Mouse (Mus musculus) kidney, postnatal 14 days (tissue): ENCODE results near the gene Cc2d1a.
A peak's percentile ranks its signal among the peaks of the same experiment; 100 is the strongest.

ENCODE experiments used
- DNase-seq: peaks from one replicate; pipeline ENCODE4 v3.0.0; 2022; ENCODE audit warnings: mixed read lengths

Gene Cc2d1a

DNA sequence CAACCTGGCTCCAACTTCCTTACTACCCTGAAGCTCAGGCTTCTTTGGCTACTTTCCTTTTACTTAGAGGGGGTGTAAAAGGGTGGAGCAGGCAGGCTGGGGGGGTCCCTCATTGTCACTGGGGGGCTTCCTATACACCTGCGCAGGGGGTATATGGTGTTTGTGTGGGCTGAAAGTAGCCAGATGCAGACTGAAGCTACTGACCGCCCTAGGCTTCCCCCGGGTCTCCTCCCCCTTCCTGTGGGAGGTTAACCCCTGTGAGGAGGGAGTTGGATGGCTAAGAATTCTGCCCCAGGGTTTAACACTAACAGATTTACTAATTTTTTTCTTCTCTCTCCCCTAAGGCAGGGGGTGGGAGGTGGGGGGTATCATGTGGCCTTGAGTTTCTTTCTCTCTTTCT is 28.8 kb upstream of the Cc2d1a start:
- no peak for DNase-seq

DNA sequence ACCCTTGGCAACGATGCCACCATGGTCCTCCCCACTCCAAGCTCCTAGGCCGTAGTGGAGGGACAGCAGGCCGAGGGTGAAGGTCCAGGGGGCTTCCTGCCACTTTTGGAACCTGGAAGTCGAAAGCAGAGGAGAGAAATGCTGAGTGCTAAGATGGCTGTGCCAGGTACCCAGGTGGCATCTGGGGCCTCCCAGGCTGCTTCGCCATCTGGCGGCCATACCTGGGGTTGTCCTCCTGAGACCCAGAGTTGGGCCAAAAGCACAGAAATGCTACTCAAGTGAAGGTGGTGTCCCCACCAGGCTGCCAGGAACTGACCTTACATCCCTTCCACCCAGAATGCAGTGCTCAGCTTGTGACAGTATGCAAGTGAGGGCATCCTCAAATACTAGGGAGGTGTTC is 26.1 kb upstream of the Cc2d1a start:
- DNase-seq, result peak; percentile 38

DNA sequence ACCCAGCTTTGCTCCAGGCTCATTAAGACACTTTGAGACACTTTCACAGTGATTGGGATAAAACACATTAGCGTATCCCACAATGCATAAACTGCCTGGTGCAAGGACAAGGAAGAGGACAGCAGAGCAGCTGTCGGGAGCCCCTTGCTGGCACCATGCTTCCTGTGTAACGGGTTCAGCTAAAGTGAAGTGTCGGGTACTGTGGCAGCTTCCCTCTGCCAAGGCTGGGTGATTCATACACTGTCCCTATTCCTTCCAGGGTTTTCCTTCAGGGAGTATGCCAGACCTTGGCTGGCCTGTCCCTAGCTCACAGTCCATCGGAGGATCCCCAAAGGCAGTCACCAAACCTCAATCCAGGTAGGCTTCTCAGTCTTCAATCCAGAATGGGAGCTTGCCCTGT is 22.4 kb upstream of the Cc2d1a start:
- DNase-seq, result no peak

DNA sequence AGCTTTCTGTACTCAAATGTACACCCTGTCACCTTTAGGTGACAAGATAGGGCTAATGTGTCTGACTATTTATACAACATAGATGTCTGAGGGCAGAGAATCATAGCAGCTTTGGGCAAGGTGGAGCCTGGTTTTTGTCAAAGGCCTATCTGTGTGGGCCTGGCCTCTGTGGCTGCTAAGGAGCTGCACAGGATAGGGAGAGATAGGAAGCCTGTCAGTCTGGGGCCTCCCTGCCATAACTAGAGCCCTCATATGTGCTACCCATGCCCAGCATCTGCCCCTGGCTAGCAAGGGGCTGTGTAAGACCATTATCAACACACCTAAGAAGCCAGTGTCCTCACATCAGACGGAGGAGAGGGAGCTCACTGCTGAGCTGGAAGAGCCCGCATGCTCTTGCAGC is 20.0 kb upstream of the Cc2d1a start:
- DNase-seq, result no peak

DNA sequence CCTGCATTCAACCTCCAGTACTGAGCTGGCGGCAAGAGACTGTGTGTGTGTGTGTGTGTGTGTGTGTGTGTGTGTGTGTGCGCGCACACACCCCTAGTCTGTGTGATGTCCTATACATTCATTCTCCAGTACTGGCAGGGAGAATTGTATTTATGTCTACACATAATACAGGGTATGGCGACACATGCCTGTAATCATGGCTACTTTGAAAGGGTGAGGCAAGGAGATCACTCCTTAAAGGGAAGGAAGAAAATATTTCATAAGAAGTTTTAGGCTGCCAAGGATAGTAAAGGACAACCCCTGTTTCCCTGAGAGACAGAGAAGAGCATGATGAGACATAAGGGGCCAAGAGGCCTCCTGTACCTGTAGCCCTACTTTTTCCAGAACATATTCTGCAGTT is 9.9 kb upstream of the Cc2d1a start:
- no peak for DNase-seq

GRCm38 (mm10) chr8:84149181-84149580 is 1.4 kb upstream of the Cc2d1a start:
- peak; percentile 26 for DNase-seq

- peak; percentile 14 for DNase-seq
These were observed 755 bp upstream of the Cc2d1a start for GRCm38 (mm10) chr8:84148531-84148850.

DNA sequence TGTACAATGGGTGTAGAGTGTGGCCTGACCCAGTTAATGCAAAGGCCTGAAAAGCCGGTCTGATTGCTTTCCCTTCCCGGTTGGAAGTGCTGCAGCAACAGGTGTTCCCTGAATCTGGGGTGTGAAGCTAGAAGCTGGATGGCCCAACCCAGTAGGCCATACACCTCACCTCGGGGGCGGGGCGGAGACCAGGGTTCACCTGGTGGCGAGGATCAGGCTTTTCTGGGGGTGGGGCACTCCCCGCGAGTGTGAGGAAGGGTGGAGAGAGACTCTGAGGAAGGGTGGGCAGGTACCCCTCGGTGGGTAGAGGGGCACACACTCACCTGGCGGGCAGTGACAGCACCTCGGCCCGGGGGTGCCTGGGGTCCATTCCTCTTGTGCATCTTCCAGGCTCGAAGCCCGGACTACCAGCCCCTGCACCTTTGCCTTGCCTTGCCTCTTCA is 391 bp downstream of the Cc2d1a start:
- DNase-seq, result peak; percentile 60

DNA sequence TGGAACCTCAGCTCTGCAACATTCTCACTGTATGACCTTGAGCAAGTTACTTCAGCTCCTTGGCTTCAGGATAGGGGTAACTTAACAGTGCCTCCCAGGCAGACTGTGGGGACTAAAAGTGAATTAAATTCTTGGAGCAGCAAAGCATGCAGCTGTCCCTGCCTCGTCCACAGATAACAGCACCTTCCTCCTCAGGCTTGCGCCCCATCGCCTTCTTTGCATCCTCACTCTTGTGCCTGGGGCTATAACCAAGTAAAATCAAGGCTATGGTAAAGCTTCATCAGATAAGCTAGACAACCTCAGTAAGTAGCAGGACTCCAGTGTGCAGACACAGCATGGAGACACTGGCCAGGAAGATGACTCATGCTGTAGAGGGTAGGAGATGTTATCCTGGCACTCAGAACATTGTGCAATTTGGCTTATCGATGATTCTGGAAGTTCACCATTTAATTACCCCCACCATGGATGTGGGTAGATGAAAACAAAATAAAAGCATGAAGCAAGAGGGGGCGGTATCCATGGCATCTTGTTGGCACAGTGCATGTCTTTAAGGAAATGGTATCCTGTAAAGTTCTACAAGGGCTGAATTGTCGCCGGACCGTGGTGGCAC is 3.0 kb downstream of the Cc2d1a start:
- DNase-seq, result no peak

DNA sequence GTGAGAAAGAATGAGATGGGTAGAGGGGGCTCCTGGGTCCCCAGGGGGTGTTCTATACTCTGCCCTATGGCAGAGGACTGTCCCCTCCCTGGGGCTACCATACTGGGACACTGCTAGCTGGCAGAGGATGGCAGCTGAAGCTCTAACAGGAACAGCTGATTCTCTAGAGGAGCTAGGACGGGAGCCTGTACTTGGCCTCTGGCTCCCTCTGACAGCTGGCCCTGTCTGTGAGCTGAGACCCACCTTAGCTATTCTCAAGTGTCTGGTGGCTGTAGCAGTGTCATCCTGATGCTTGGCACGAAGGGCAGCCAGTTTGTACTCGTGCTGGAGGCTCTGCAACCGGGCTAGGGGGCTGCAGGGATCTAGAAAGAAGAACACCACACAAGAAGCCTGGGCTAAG is 6.9 kb downstream of the Cc2d1a start:
- no peak for DNase-seq

DNA sequence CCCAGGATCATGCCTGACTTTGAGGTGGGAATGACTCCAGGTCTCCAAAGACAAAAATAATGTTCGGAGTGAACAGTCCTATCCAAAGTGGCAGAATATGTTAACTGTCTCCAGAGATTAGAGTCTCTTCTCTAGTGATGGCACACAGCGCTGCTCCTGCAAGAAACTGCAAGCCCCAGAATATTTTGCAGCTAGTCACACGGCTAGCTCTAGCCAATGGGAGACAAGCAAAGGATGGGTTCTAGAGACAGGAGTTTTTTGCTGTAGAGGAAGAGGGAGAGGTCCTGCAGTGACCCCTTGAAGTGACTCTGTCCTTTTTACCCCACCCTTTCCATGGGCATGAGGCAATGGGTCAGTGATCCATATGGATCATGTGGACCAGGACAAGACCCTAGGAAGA is 9.9 kb downstream of the Cc2d1a start:
- no peak for DNase-seq

DNA sequence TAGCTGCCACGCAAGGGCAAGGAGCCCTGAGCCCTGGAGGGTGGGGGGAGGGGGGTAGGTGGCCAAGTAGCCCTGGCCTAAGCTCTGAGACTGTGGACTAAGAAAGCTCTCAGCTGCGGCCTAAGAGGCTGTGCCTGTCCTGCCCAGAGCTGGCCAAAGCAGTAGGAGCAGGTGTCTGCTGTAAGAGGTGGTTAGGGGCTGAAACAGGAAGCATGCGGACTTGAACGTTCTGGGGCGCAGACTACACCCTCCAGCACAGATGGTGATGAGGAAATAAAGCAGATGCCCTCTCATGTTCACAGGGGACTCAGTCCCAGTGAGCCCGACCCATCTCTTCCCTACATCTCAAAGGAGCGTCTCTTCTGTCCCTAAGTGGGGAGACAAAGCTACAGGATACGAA is 15.5 kb downstream of the Cc2d1a start:
- DNase-seq, result no peak

DNA sequence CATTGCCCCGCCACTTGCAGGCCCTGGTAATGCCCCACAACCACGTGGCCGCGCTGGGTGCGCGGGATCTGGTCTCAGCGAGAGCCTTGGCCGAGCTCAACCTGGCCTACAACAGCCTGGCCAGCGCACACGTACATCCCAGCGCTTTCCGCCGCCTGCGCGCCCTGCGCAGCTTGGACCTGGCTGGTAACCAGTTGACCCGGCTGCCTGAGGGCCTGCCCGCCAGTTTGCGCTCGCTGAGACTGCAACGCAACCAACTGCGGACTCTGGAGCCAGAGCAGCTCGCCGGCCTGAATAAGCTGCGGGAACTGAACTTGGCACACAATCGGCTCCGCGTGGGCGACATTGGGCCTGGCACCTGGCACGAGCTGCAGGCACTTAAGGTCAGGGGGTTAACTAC is 16.9 kb downstream of the Cc2d1a start:
- DNase-seq, result peak; percentile 56

GRCm38 (mm10) chr8:84128277-84128676 is 19.5 kb downstream of the Cc2d1a start:
- no peak for DNase-seq

GRCm38 (mm10) chr8:84127202-84127901 is 20.4 kb downstream of the Cc2d1a start:
- peak; percentile 28 for DNase-seq

- DNase-seq, result no peak
These were observed 21.0 kb downstream of the Cc2d1a start for GRCm38 (mm10) chr8:84126742-84127141.

- DNase-seq, result peak; percentile 24
These were observed 22.1 kb downstream of the Cc2d1a start, which contains the start of gene Podnl1 for GRCm38 (mm10) chr8:84125656-84126055. Gene Podnl1, plus strand, starts transcription at chr8:84125989.

DNA sequence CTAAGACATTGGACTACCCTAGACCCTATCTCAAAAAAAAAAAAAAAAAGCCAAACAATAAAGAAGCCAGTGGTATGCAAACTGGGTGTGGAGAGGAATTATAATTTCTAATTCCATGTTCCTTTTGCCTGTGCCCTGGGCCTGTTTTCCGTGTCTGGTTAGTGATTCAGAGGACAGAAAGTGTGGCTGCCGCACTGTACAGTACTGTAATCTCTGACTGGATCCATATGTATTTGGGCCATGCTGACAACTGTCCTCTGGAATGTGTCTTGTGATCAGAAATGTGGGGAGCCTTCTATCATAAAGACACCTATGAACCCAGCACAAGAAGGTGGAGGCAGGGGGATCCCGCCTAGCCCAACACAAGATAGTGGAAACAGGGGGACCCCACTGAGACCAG is 25.6 kb downstream of the Cc2d1a start:
- DNase-seq, result no peak

DNA sequence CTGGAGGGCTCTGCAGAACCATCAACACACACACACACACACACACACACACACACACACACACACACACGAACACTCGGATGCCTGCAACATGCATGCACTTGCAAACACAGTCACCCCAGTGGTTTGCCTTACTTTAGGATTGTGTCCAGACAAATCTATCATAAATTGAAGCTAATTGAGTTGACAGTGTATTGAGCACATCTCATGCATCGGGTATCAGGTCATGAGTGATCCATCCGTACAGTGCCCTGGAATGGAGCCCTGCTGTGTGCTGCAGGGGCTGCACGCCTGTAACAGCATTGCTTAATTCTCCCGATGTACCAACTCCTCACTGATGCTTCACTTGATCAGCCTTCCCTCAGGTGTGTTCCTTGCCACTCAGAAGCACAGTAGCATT is 32.1 kb downstream of the Cc2d1a start:
- no peak for DNase-seq

DNA sequence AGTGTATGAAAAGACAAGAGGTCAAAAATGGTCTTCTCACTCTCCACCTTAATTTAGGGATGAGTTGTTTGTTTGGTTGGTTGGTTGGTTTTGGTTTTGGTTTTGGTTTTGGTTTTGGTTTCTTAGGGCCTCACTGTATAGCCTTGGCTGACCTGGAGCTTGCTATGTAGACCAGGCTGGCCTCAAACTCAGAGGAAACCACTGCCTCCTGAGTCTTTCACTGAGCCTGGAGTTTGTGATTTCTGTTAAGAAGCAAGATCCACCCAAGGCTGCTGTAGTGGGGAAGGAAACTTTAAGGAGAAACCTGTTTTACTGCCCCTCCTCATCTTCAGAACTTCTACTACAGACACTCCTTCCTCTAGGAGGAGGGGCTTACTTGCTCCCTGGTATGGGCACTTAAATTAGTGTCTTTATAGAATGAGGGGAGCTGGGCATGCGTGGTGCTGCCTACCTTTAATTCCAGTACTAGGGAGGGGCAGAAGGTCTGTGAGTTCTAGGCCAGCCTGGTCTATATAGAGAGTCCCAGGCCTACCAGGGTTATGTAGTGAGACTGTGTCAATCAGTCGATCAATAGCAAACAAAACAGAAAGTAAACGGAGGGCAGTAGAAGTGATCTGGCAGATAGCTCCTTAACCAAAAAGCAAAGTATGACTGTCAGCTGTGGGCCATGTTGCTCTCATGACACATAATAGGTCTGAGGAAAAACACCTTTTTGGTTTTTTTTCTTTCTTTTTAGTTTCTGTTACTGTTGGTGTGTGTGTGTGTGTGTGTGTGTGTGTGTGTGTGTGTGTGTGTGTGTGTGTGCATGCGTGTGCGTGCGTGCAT is 41.3 kb downstream of the Cc2d1a start:
- DNase-seq, result no peak

DNA sequence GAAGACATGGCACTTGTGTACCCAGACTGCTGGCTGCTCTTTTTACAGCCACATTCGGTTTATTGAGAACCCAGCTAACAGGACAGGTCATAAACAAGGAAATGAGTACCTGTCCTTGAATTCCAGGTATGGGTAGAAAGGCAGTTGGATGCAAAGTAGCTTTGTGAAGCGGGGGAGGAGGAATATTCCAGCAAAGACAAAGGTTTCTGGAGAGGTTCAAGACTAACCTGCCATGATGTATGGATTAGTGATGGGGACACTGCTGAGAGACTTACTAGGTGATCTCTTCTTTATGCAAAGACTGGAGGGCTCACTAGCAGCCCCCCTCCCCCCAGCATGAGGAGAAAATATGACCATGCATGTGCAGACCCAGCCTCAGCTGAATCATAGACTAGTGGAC is 42.1 kb downstream of the Cc2d1a start:
- DNase-seq, result no peak

- peak; percentile 99 for DNase-seq
These were observed 42.8 kb downstream of the Cc2d1a start, which contains the start of gene Dcaf15 for GRCm38 (mm10) chr8:84104697-84105609. Gene Dcaf15, minus strand, starts transcription at chr8:84104768.

- peak; percentile 80 for DNase-seq
These were observed 43.5 kb downstream of the Cc2d1a start for GRCm38 (mm10) chr8:84104221-84104620.
